Comparison of ENCODE assay signal across 8 mouse cellular contexts in the genomic region with DNA sequence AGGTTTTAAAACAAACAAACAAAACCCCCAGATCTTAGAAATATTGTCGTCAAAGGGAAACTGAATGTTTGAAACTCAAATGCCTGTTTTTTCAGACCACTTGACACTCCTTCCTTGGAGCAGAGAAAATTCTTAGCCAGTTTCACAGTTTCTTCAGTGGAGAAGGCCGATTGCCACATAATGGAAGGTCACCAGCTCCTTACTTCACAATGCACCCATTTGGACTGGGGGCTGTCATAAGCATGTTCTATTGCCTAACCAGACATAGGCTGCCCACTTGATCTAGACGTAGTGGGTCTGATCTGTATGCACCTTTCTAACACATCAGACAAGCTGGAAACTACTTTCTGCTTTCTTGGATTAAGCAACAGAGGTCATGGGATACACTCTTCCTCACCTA. TPM values are rescaled to one million over a fixed set of nuclear protein-coding genes. Genes with fewer than 3 reads are reported as not detected.
DNase-seq lines count a peak whose midpoint lies in the region; ATAC-seq and TF ChIP-seq lines count a peak whose summit lies in the region.

No protein-coding gene starts in this region.

- no peaks in the 10 kb centered on the region for H3K27me3 ChIP-seq in heart, embryonic 15.5 days
- H3K27me3 ChIP-seq in embryonic facial prominence, embryonic 14.5 days (replicated peaks; ENCODE audit: control insufficient read depth, insufficient read depth, low read length): no peaks in the 10 kb centered on the region
- H3K27me3 ChIP-seq in limb, embryonic 14.5 days (ENCODE audit: control insufficient read depth, insufficient read depth, low read length): no peaks in the 10 kb centered on the region
- H3K27me3 ChIP-seq in neural tube, embryonic 13.5 days: no peaks in the 10 kb centered on the region

- no peaks in the 10 kb centered on the region for H3K36me3 ChIP-seq in heart, embryonic 15.5 days
- no peaks in the 10 kb centered on the region for H3K36me3 ChIP-seq in embryonic facial prominence, embryonic 14.5 days (ENCODE audit: control insufficient read depth, insufficient read depth, low read length)
- no peaks in the 10 kb centered on the region for H3K36me3 ChIP-seq in limb, embryonic 14.5 days (ENCODE audit: control insufficient read depth, insufficient read depth, low read length)
- no peaks in the 10 kb centered on the region for H3K36me3 ChIP-seq in neural tube, embryonic 13.5 days

- no peak for TF ChIP-seq CTCF in left cerebral cortex, adult 2 months (IDR thresholded peaks at IDR 0.05)

- intact Hi-C loops in heart, postnatal 25 days (cut with DNase I): loop anchor here (5.0 kb wide), 2 partner anchors 127 to 323 kb away; partner anchors contain the start of genes Dram1, Gnptab and Utp20
- intact Hi-C loops in left cerebral cortex, adult 2 months (cut with DNase I): loop anchor here (2.0 kb wide), 1 partner anchor 226 kb away; the partner anchor contains the start of gene Arl1

- H3K9me3 ChIP-seq in heart, embryonic 15.5 days (replicated peaks): no peaks in the 10 kb centered on the region
- H3K9me3 ChIP-seq in embryonic facial prominence, embryonic 14.5 days (ENCODE audit: control insufficient read depth, low read length): no peaks in the 10 kb centered on the region
- no peaks in the 10 kb centered on the region for H3K9me3 ChIP-seq in limb, embryonic 14.5 days (ENCODE audit: control insufficient read depth, low read length)
- H3K9me3 ChIP-seq in neural tube, embryonic 13.5 days: no peaks in the 10 kb centered on the region

- H3K27ac ChIP-seq in heart, embryonic 15.5 days: 0 out of 2 replicates have a peak overlapping the region, but pooled peaks have one; percentile 22
- no peak overlapping the region for H3K27ac ChIP-seq in embryonic facial prominence, embryonic 14.5 days (replicated peaks; ENCODE audit: low read depth, low read length)
- no peak overlapping the region for H3K27ac ChIP-seq in limb, embryonic 14.5 days (replicated peaks; ENCODE audit: low read depth, low read length)
- H3K27ac ChIP-seq in neural tube, embryonic 13.5 days (replicated peaks): no peak overlapping the region
- no peak overlapping the region; the same call in 1 of the 2 replicates for H3K27ac ChIP-seq in left cerebral cortex, adult 2 months

- H3K4me2 ChIP-seq in heart, embryonic 15.5 days: peak overlapping the region; percentile 87; the same call in 1 of the 2 replicates
- no peak overlapping the region; the same call in 1 of the 2 replicates for H3K4me2 ChIP-seq in embryonic facial prominence, embryonic 14.5 days (ENCODE audit: low read depth, low read length)
- H3K4me2 ChIP-seq in limb, embryonic 14.5 days (replicated peaks; ENCODE audit: low read depth, low read length, severe bottlenecking): peak overlapping the region; percentile 93; the same call in 1 of the 2 replicates
- peak overlapping the region; percentile 75 for H3K4me2 ChIP-seq in neural tube, embryonic 13.5 days

- H3K9ac ChIP-seq in heart, embryonic 15.5 days: 0 out of 2 replicates have a peak overlapping the region, but pooled peaks have one; percentile 45
- H3K9ac ChIP-seq in embryonic facial prominence, embryonic 14.5 days (ENCODE audit: low read depth, low read length): no peak overlapping the region
- H3K9ac ChIP-seq in limb, embryonic 14.5 days (ENCODE audit: low read depth, low read length, severe bottlenecking): no peak overlapping the region
- no peak overlapping the region for H3K9ac ChIP-seq in neural tube, embryonic 13.5 days

- 72% methylated on average over 3 of the region's 3 CpGs for WGBS in heart, embryonic 15.5 days
- 53% methylated on average over 3 of the region's 3 CpGs for WGBS in embryonic facial prominence, embryonic 14.5 days
- 67% methylated on average over 3 of the region's 3 CpGs for WGBS in limb, embryonic 14.5 days
- WGBS in neural tube, embryonic 13.5 days: 54% methylated on average over 3 of the region's 3 CpGs

- no peak overlapping the region for H3K4me3 ChIP-seq in heart, embryonic 15.5 days
- peak overlapping the region; percentile 62; the same call in 1 of the 2 replicates for H3K4me3 ChIP-seq in embryonic facial prominence, embryonic 14.5 days (ENCODE audit: low read depth, low read length)
- H3K4me3 ChIP-seq in limb, embryonic 14.5 days (replicated peaks; ENCODE audit: low read length): 0 out of 2 replicates have a peak overlapping the region, but pooled peaks have one; percentile 76
- H3K4me3 ChIP-seq in neural tube, embryonic 13.5 days: peak overlapping the region; percentile 77
- H3K4me3 ChIP-seq in left cerebral cortex, adult 2 months: no peak overlapping the region

- peaks cover 22% of the 10 kb centered on the region for H3K4me1 ChIP-seq in heart, embryonic 15.5 days (replicated peaks)
- H3K4me1 ChIP-seq in embryonic facial prominence, embryonic 14.5 days (ENCODE audit: control insufficient read depth, insufficient read depth, low read length): peaks cover 18% of the 10 kb centered on the region
- H3K4me1 ChIP-seq in limb, embryonic 14.5 days (ENCODE audit: control insufficient read depth, insufficient read depth, low read length): peaks cover 16% of the 10 kb centered on the region
- H3K4me1 ChIP-seq in neural tube, embryonic 13.5 days (replicated peaks): peaks cover 30% of the 10 kb centered on the region

- TF ChIP-seq POLR2A in limb, embryonic 14.5 days (IDR thresholded peaks at IDR 0.05; ENCODE audit: borderline replicate concordance, extremely low read depth, insufficient read depth, insufficient read length): no peak

- no peak for ATAC-seq in heart, embryonic 15.5 days (replicated peaks; ENCODE audit: insufficient number of reproducible peaks, insufficient read depth, low FRiP score, low read depth)
- no peak for ATAC-seq in embryonic facial prominence, embryonic 14.5 days (ENCODE audit: low read depth)
- no peak for ATAC-seq in limb, embryonic 14.5 days (ENCODE audit: low FRiP score, low read depth)
- ATAC-seq in neural tube, embryonic 13.5 days (ENCODE audit: low read depth): no peak

- no peak for DNase-seq in heart, postnatal 25 days (ENCODE audit: low spot score)
- DNase-seq in embryonic facial prominence, embryonic 14.5 days (ENCODE audit: low spot score): no peak
- no peak for DNase-seq in limb, embryonic 14.5 days (ENCODE audit: low spot score)
- no peak for DNase-seq in spleen, adult 18-20 months
- no peak for DNase-seq in left cerebral cortex, adult 2 months (ENCODE audit: extremely low spot score in 1 of 2, low spot score in 2 of 2)
- no peak for DNase-seq in right cerebral cortex, postnatal 4 days

RNA-seq across cellular contexts. Expression of gene Chpt1, which starts 0.6 kb away (rescaled TPM):
- polyA plus RNA-seq in heart, embryonic 15.5 days (2015; fragmentation: Nextera tagmentation; extraction: Ambion mirVana): 38.3 and 46.9 TPM in 2 replicates
- 100 to 1,000 TPM; 304 to 315 TPM for total RNA-seq in heart, postnatal 25 days (2021)
- polyA plus RNA-seq in embryonic facial prominence, embryonic 14.5 days (2014; fragmentation: Nextera tagmentation; extraction: Ambion mirVana): 29.6 and 35.2 TPM in 2 replicates
- 10.3 and 12.5 TPM in 2 replicates for polyA plus RNA-seq in limb, embryonic 14.5 days (2012; rRNA removed)
- 34.3 and 35.9 TPM in 2 replicates for polyA plus RNA-seq in limb, embryonic 14.5 days (2014; fragmentation: Nextera tagmentation; extraction: Ambion mirVana)
- polyA plus RNA-seq in neural tube, embryonic 13.5 days (2015; fragmentation: Nextera tagmentation; extraction: Ambion mirVana): 15.3 and 18.2 TPM in 2 replicates
- 10 to 100 TPM; 36.5 to 39.8 TPM for total RNA-seq in left cerebral cortex, adult 2 months (2021)

RNA-seq across cellular contexts. Expression of gene Sycp3, which starts 45.1 kb away (rescaled TPM):
- 0.16 and 0.35 TPM in 2 replicates for polyA plus RNA-seq in heart, embryonic 15.5 days (2015; fragmentation: Nextera tagmentation; extraction: Ambion mirVana)
- not detected for total RNA-seq in heart, postnatal 25 days (2021)
- 0.43 TPM in 1 of 2 replicates, not detected in the other for polyA plus RNA-seq in embryonic facial prominence, embryonic 14.5 days (2014; fragmentation: Nextera tagmentation; extraction: Ambion mirVana)
- 0.10 TPM in 1 of 2 replicates, not detected in the other for polyA plus RNA-seq in limb, embryonic 14.5 days (2012; rRNA removed)
- not detected in 2 replicates for polyA plus RNA-seq in limb, embryonic 14.5 days (2014; fragmentation: Nextera tagmentation; extraction: Ambion mirVana)
- polyA plus RNA-seq in neural tube, embryonic 13.5 days (2015; fragmentation: Nextera tagmentation; extraction: Ambion mirVana): 0.39 TPM in 1 of 2 replicates, not detected in the other
- under 1 TPM; 0.41 to 0.72 TPM for total RNA-seq in left cerebral cortex, adult 2 months (2021)

Comparison
In these comparisons a context has a peak if more than half of its experiments do, and no peak if none do; other contexts are left out.
1. H3K4me3 ChIP-seq: peak in embryonic facial prominence, embryonic 14.5 days (single experiment), limb, embryonic 14.5 days (single experiment) and neural tube, embryonic 13.5 days (single experiment); none in heart, embryonic 15.5 days (single experiment) and left cerebral cortex, adult 2 months (single experiment).